Mouse (Mus musculus) liver, adult (tissue): ENCODE measurements around the gene Gm8298.

Experiments used
- GATA4 ChIP-seq: IDR thresholded peaks from 2 replicates; pipeline ENCODE4 v1.6.1; 2014; ENCODE audit warnings: mild to moderate bottlenecking, low read length; ENCODE audit not compliant: insufficient replicate concordance

Gene Gm8298

DNA sequence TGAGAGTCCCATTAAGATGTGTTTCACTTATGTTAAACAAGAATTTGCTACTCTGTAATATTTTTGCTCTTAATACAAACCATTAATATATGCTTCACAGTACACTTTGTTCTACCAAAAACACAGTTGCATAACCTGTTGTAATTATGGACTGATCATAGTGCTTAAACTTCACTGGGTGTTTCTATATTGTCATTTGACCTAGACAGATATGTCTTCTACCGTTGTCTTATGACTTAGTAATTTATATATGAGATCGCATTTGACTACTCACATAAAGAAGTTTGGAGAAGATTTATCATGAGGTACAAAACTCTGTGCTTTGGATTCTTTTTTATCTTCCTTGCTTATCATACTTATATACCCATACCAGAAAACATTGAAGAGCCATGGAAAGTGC is at the start of gene Gm8298:
TSS of gene Gm8298 (plus strand) at position 301 of the 400 bp plus-strand sequence.
- no peak for TF ChIP-seq GATA4

DNA sequence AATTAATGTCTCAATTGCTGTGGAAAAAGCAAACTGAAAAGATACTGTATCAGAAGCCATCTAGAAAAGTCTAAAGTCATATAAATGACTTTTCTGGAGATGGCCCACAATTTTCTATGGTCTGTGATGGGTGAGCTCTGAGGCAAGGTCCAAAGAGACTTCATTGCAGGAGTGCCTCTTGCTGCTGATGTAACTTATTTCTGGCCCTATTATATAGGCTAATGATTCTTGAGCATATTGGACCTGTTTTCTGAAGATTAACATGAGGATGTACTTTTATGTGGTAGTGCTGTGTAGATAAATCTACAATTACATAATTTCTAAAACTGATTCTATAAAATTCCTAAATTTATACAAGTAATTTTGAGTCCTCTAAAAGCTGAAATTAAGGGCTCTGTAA is 47.7 kb upstream of the Gm8298 start:
- no peak for TF ChIP-seq GATA4

- no peak for TF ChIP-seq GATA4
Measured at GRCm38 (mm10) chr3:59870765-59871164, 9.9 kb downstream of the Gm8298 start.

- TF ChIP-seq GATA4, result no peak
Measured at GRCm38 (mm10) chr3:59893276-59893675, 32.4 kb downstream of the Gm8298 start.

GRCm38 (mm10) chr3:59924914-59925313 is 64.1 kb downstream of the Gm8298 start, which contains the start of gene C130079G13Rik:
C130079G13Rik (plus strand) TSS chr3:59925214.
- TF ChIP-seq GATA4, result no peak
